Mouse (Mus musculus) thymus, adult 2 months (tissue): ENCODE measurements at regions not wholly inside any gene's neighbourhood (a gene's known extent, or its start where the extent isn't known, plus 50 kb on each side); places are given as distances from the start of the nearest gene placed in this dataset.

Source experiments
- CTCF ChIP-seq: fragments of 200-500 bp; IDR thresholded peaks from 2 replicates; pipeline ENCODE4 v1.5.1; 2012; ENCODE audit warnings: mild to moderate bottlenecking, control low read depth, low read length, moderate library complexity, borderline replicate concordance; ENCODE audit not compliant: control insufficient read depth, poor library complexity, insufficient read depth; ENCODE audit errors: extremely low read depth
- POLR2A ChIP-seq: fragments of 200-500 bp; IDR thresholded peaks from 2 replicates; pipeline ENCODE4 v1.6.1; 2012; ENCODE audit warnings: mild to moderate bottlenecking, low read length, control low read depth, moderate library complexity; ENCODE audit not compliant: control insufficient read depth, poor library complexity, insufficient read depth; ENCODE audit errors: extremely low read depth

- TF ChIP-seq CTCF = no peak
- TF ChIP-seq POLR2A = no peak
These were observed 75.6 kb upstream of the Trim24 start for GRCm38 (mm10) chr6:37795001-37795400.
